Mouse (Mus musculus): ENCODE data around the gene Ephb1.

- TF ChIP-seq POLR2A (IDR thresholded peaks at IDR 0.05; ENCODE audit: insufficient read length, low read depth) (no peak), USF1 (IDR thresholded peaks at IDR 0.05; ENCODE audit: low read depth) (no peak), TCF12 (IDR thresholded peaks at IDR 0.05; ENCODE audit: insufficient read depth, poor library complexity, severe bottlenecking) (no peak)
Measured at GRCm38 (mm10) chr9:101976884-101977465, 377.5 kb downstream of the Ephb1 start.

Measured in myocyte (in vitro differentiated cells).